Mouse (Mus musculus) thymus, adult 2 months (tissue): ENCODE results near the gene Xlr3a. TPM values are rescaled to one million over a fixed set of nuclear protein-coding genes. Genes with fewer than 3 reads are reported as not detected.

Experiments used
- DNase-seq: peaks from one replicate; pipeline ENCODE4 v3.0.0; 2021
- H3K27ac ChIP-seq: fragments of 200-500 bp; 2 replicates; pipeline ENCODE4 v1.5.1; 2012; ENCODE audit warnings: low read length, control low read depth; ENCODE audit not compliant: control insufficient read depth, insufficient read depth
- H3K27me3 ChIP-seq: fragments of 200-500 bp; 2 replicates; pipeline ENCODE4 v1.6.1; 2012; ENCODE audit warnings: mild to moderate bottlenecking, low read length, moderate library complexity, mixed read lengths; ENCODE audit not compliant: control insufficient read depth, insufficient read depth
- H3K36me3 ChIP-seq: fragments of 200-500 bp; 2 replicates; pipeline ENCODE4 v1.6.1; 2012; ENCODE audit warnings: mild to moderate bottlenecking, low read length, moderate library complexity; ENCODE audit not compliant: control insufficient read depth, insufficient read depth
- H3K4me1 ChIP-seq: fragments of 200-500 bp; replicated peaks from 2 replicates; pipeline ENCODE4 v1.6.1; 2012; ENCODE audit warnings: low read length; ENCODE audit not compliant: control insufficient read depth, insufficient read depth
- H3K4me3 ChIP-seq: fragments of 200-500 bp; 2 replicates; pipeline ENCODE4 v1.5.1; 2012; ENCODE audit warnings: mild to moderate bottlenecking, low read length, control low read depth, moderate library complexity; ENCODE audit not compliant: control insufficient read depth, insufficient read depth
- CTCF ChIP-seq: fragments of 200-500 bp; IDR thresholded peaks from 2 replicates; pipeline ENCODE4 v1.5.1; 2012; ENCODE audit warnings: mild to moderate bottlenecking, control low read depth, low read length, moderate library complexity, borderline replicate concordance; ENCODE audit not compliant: control insufficient read depth, poor library complexity, insufficient read depth; ENCODE audit errors: extremely low read depth
- POLR2A ChIP-seq: fragments of 200-500 bp; IDR thresholded peaks from 2 replicates; pipeline ENCODE4 v1.6.1; 2012; ENCODE audit warnings: mild to moderate bottlenecking, low read length, control low read depth, moderate library complexity; ENCODE audit not compliant: control insufficient read depth, poor library complexity, insufficient read depth; ENCODE audit errors: extremely low read depth
- WGBS: fragments of 180-500 bp; shearing (Covaris S2); methylation state at CpG from one replicate; pipeline ENCODE4 v1.1.7; 2018; 5-methylcytosine and 5-hydroxymethylcytosine counted together
- polyA plus RNA-seq: library from polyadenylated mRNA; depleted of rRNA; stranded (reverse); fragments of >200 nt; gene quantifications from 2 replicates; pipeline ENCODE4 v1.2.3, GENCODE M21; 2012; rRNA removed

Gene Xlr3a
- polyA plus RNA-seq, 1 experiment, result 0.97 TPM

DNA sequence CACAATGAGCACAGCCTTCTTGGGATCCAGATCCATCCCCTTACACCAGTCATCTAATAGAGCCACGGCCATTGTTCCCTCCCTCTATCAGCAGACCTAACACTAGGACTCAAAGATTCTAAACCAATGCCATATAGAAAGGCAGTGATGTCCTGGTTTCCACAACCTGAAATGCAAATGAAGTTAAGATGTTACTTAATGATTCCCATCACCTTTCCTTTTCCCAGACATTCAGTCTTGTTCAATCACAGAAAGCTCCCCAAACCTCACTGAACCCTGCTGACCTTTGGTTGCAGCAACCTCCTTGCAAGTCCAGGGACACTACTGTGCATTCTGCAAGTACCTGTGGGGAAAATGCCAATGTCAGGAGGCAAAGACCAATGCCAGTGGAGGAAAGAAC lies 59.9 kb downstream of the Xlr3a start, which contains the start of gene Pnma5:
TSS of gene Pnma5 (minus strand) at position 101 of the 400 bp plus-strand sequence.
- H3K4me3 ChIP-seq, result no peak within 1 kb of the TSS
- no peaks in the 10 kb centered on the region for H3K27me3 ChIP-seq
- H3K4me1 ChIP-seq, result no peaks in the 10 kb centered on the region
- no peaks in the 10 kb centered on the region for H3K36me3 ChIP-seq
- WGBS, result 86% methylated on average over 1 of the region's 1 CpGs
- no peak for DNase-seq
- TF ChIP-seq CTCF (no peak), POLR2A (no peak)
- no peak within 1 kb of the TSS for H3K27ac ChIP-seq

Other genes with a start within 250 kb of the Xlr3a start
- 5.9 and 9.7 TPM in 2 replicates for gene Cetn2, start 178.7 kb downstream of the Xlr3a start, polyA plus RNA-seq
- 8.9 and 9.0 TPM in 2 replicates for gene Nsdhl, start 178.5 kb downstream of the Xlr3a start, polyA plus RNA-seq
- gene Zfp185, start 109.8 kb downstream of the Xlr3a start, polyA plus RNA-seq, result 1.0 and 1.3 TPM in 2 replicates
- not detected in 2 replicates for gene Pnma5, start 60.0 kb downstream of the Xlr3a start, polyA plus RNA-seq
- not detected in 2 replicates for gene Pnma3, start 32.3 kb downstream of the Xlr3a start, polyA plus RNA-seq
- gene Xlr4a, start 14.6 kb downstream of the Xlr3a start, polyA plus RNA-seq, result 4.0 and 7.7 TPM in 2 replicates
- gene Gm14685, start 20.0 kb upstream of the Xlr3a start, polyA plus RNA-seq, result 0.11 and 0.17 TPM in 2 replicates
- not detected in 2 replicates for gene Xlr5b, start 51.7 kb upstream of the Xlr3a start, polyA plus RNA-seq
- gene DXBay18, start 52.4 kb upstream of the Xlr3a start, polyA plus RNA-seq, result not detected in 2 replicates
- gene Spin2d, start 79.9 kb upstream of the Xlr3a start, polyA plus RNA-seq, result not detected in 2 replicates
- gene Xlr3b, start 95.1 kb upstream of the Xlr3a start, polyA plus RNA-seq, result 0.56 and 2.8 TPM in 2 replicates
- gene Xlr4b, start 117.2 kb upstream of the Xlr3a start, polyA plus RNA-seq, result 8.5 and 13.3 TPM in 2 replicates
- 21.8 and 26.5 TPM in 2 replicates for gene F8a, start 131.2 kb upstream of the Xlr3a start, polyA plus RNA-seq
- 4.1 and 6.8 TPM in 2 replicates for gene Xlr4c, start 146.0 kb upstream of the Xlr3a start, polyA plus RNA-seq
- not detected in 2 replicates for gene Xlr3c, start 168.3 kb upstream of the Xlr3a start, polyA plus RNA-seq
- 0.05 TPM in 1 of 2 replicates, not detected in the other for gene Xlr5a, start 195.9 kb upstream of the Xlr3a start, polyA plus RNA-seq
- gene Xlr5c, start 195.9 kb upstream of the Xlr3a start, polyA plus RNA-seq, result 0.11 TPM in 1 of 2 replicates, not detected in the other
- gene Gm45015, start 239.7 kb upstream of the Xlr3a start, polyA plus RNA-seq, result not detected in 2 replicates
- gene Zfp275, start 245.5 kb upstream of the Xlr3a start, polyA plus RNA-seq, result 30.6 and 31.2 TPM in 2 replicates